Mouse (Mus musculus): ENCODE results near the gene Trim44.

GRCm38 (mm10) chr2:102410615-102411014 is 3.0 kb upstream of the Trim44 start:
- TF ChIP-seq POLR2A (IDR thresholded peaks at IDR 0.05; ENCODE audit: insufficient read length, low read depth) (no peak), POLR2AphosphoS2 (IDR thresholded peaks at IDR 0.05; ENCODE audit: insufficient read length, low read depth) (no peak), MYOG (IDR thresholded peaks at IDR 0.05; ENCODE audit: control insufficient read depth in 1 of 3, insufficient read depth in 1 of 3, insufficient read length in 2 of 3, low read depth in 2 of 3) (no peak), CEBPB (IDR thresholded peaks at IDR 0.05; ENCODE audit: insufficient read depth, poor library complexity, severe bottlenecking) (no peak), SRF (IDR thresholded peaks at IDR 0.05; ENCODE audit: control insufficient read depth, insufficient read length, low read depth) (no peak), MAX (IDR thresholded peaks at IDR 0.05; ENCODE audit: low read depth) (no peak), USF1 (IDR thresholded peaks at IDR 0.05; ENCODE audit: low read depth) (no peak), MYOD1 (IDR thresholded peaks at IDR 0.05; ENCODE audit: control insufficient read depth in 1 of 3, insufficient read length in 2 of 3, low read depth in 2 of 3) (no peak), E2F4 (IDR thresholded peaks at IDR 0.05; ENCODE audit: insufficient read depth) (no peak), TCF3 (IDR thresholded peaks at IDR 0.05; ENCODE audit: insufficient read length, low read depth) (no peak), REST (IDR thresholded peaks at IDR 0.05; ENCODE audit: insufficient read depth, insufficient read length) (no peak)
